Mouse (Mus musculus) kidney, adult 2 months (tissue): ENCODE data around the gene Zan. TPM values are rescaled to one million over a fixed set of nuclear protein-coding genes. Genes with fewer than 3 reads are reported as not detected.

ENCODE experiments used
- DNase-seq: peaks from one replicate; pipeline ENCODE4 v3.0.0; 2021
- H3K27ac ChIP-seq: fragments of 200-500 bp; 2 replicates; pipeline ENCODE4 v1.5.1; 2012; ENCODE audit warnings: low read depth, low read length, control low read depth, inconsistent platforms; ENCODE audit not compliant: insufficient read depth
- H3K27me3 ChIP-seq: fragments of 200-500 bp; replicated peaks from 2 replicates; pipeline ENCODE4 v1.6.1; 2012; ENCODE audit warnings: mild to moderate bottlenecking, moderate library complexity, low read length, inconsistent platforms; ENCODE audit not compliant: control insufficient read depth, insufficient read depth
- H3K36me3 ChIP-seq: fragments of 200-500 bp; 2 replicates; pipeline ENCODE4 v1.6.1; 2012; ENCODE audit warnings: mild to moderate bottlenecking, moderate library complexity, low read length, inconsistent platforms; ENCODE audit not compliant: control insufficient read depth, insufficient read depth
- H3K4me1 ChIP-seq: fragments of 200-500 bp; 2 replicates; pipeline ENCODE4 v1.6.1; 2011; ENCODE audit warnings: low read length; ENCODE audit not compliant: control insufficient read depth, insufficient read depth
- H3K4me3 ChIP-seq: fragments of 200-500 bp; 2 replicates; pipeline ENCODE4 v1.5.1; 2011; ENCODE audit warnings: mild to moderate bottlenecking, low read depth, low read length, control low read depth; ENCODE audit not compliant: insufficient read depth
- CTCF ChIP-seq: fragments of 200-500 bp; conservative IDR thresholded peaks from 2 replicates; pipeline ENCODE4 v1.5.1; 2011; ENCODE audit warnings: low read depth, mild to moderate bottlenecking, control low read depth, low read length, moderate library complexity, mixed read lengths; ENCODE audit not compliant: insufficient read depth, insufficient read length
- POLR2A ChIP-seq: fragments of 200-500 bp; IDR thresholded peaks from one replicate; pipeline ENCODE4 v1.6.1; 2011; ENCODE audit warnings: low read depth, low read length, control low read depth
- WGBS: fragments of 180-500 bp; shearing (Covaris S2); methylation state at CpG from one replicate; pipeline ENCODE4 v1.1.7; 2018; 5-methylcytosine and 5-hydroxymethylcytosine counted together
- polyA plus RNA-seq: library from polyadenylated mRNA; depleted of rRNA; stranded (reverse); fragments of >200 nt; gene quantifications from 2 replicates; pipeline ENCODE4 v1.2.3, GENCODE M21; 2012

Gene Zan
- polyA plus RNA-seq, 1 experiment: 0.16 TPM

DNA sequence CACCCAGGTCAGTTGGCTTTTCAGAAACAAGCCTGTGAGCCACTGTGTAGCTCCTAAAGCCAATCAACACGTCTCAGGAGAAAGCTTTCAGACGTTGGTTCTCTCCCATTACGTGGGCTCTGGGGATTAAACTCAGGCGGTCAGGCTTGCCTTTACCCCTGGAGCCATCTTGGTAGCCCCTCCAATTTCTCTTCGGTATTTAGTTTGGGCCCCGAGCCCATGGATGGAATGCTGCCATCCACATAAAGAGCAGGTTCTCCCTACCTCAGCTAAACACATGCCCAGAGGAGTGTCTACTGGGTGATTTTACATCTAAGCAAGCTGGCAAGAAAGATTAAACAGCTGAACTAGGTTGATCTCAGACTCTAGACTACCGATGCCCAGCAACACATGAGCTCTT lies 23.3 kb upstream of the Zan start:
- H3K27me3 ChIP-seq: no peaks in the 10 kb centered on the region
- 88% methylated on average over 7 of the region's 7 CpGs for WGBS

DNA sequence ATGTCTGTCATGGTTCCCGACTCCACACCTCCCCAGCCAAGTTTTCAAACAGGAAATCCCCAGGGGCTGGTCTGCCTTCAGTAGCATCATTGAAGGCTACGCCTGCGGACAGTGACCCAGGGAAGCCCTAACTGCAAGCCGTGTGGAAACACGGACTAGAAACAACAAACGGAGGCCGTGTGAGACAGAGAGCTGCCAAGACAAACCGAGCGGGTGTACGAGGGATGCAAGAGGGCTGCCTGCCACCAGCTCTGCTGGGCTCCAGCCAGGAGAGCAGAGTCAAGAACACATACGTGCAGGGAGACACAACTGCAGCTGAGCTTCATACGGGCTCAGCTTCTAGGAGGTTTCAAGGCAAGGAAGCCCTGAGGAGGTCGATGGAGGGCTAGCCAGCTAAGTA lies 17.0 kb upstream of the Zan start:
- H3K36me3 ChIP-seq: no peaks in the 10 kb centered on the region
- no peak for DNase-seq
- 40% methylated on average over 13 of the region's 13 CpGs for WGBS

More for the DNA sequence above, 23.3 kb upstream of the Zan start:
- DNase-seq: no peak
- no peak for TF ChIP-seq POLR2A
- no peak for TF ChIP-seq CTCF
- H3K4me1 ChIP-seq: no peaks in the 10 kb centered on the region
- no peak overlapping the region for H3K4me3 ChIP-seq
- H3K27ac ChIP-seq: no peak overlapping the region
- H3K36me3 ChIP-seq: no peaks in the 10 kb centered on the region

DNA sequence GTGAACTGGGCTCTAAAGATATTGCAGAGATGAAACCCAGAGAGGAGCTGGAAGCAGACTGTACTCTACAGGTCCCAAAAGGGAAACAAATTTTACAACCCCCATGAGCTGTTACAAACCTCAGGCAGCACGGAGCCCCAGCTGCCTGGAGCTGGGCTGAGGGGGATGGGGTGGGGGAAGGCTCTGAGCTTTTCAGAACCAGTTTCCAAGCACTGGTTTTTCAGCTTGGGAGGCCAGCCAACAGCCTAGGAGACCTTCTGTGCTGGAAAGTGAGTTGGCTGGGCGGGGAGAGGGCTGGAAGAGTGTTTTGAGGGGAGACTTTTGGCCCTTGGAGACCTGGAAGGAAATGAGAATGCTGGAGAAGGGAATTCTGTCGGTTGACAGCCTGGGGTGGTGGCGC lies 14.7 kb upstream of the Zan start:
- WGBS: 43% methylated on average over 4 of the region's 4 CpGs
- Histone ChIP-seq H3K27ac (no peak overlapping the region), H3K36me3 (no peaks in the 10 kb centered on the region), H3K4me3 (no peak overlapping the region), H3K4me1 (no peaks in the 10 kb centered on the region), H3K27me3 (no peaks in the 10 kb centered on the region)
- peak; percentile 67 for DNase-seq
- TF ChIP-seq POLR2A (no peak), CTCF (no peak)

More for the DNA sequence above, 17.0 kb upstream of the Zan start:
- Histone ChIP-seq H3K4me1 (no peaks in the 10 kb centered on the region), H3K27me3 (no peaks in the 10 kb centered on the region), H3K27ac (no peak overlapping the region), H3K4me3 (no peak overlapping the region)
- TF ChIP-seq POLR2A (no peak), CTCF (no peak)

DNA sequence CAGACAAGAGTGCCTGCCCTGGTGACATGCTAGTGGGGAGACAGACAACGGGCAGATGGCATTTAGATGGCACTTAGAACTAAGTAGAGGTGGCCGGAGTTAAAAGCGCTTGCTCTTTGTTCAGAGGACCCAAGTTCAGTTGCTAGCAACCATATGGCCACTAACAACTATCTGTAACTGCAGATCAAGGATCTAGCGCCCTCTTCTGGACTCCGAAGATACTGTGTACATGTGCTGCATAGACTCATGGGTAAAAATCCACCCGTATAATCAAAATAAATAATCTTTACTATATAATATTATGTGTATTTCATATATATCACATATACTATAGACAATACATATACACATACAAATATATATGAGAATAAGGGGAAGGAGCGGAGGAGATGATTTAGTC lies 10.8 kb upstream of the Zan start:
- no peaks in the 10 kb centered on the region for H3K4me1 ChIP-seq
- no peaks in the 10 kb centered on the region for H3K36me3 ChIP-seq
- no peaks in the 10 kb centered on the region for H3K27me3 ChIP-seq
- H3K4me3 ChIP-seq: no peak overlapping the region
- no peak for TF ChIP-seq CTCF
- TF ChIP-seq POLR2A: no peak
- DNase-seq: no peak
- no peak overlapping the region for H3K27ac ChIP-seq
- 87% methylated on average over 7 of the region's 7 CpGs for WGBS

DNA sequence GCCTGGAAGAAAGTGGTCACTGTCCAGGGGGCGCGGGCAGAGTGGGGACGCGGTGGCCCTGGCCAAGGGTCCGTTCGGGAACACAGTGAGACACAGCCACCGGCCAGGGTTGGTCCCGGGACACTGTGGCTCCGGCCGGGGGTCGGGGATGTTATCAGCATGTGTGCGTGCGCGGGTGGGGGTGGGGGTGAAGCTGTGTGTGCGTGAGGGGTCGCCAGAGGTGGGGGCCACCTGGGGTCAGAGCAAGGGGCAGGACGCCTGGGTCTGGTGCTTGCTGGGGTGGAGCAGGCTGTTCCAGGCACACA lies 8.9 kb upstream of the Zan start:
- no peak for TF ChIP-seq CTCF
- TF ChIP-seq POLR2A: no peak
- Histone ChIP-seq H3K36me3 (no peaks in the 10 kb centered on the region), H3K27ac (no peak overlapping the region), H3K4me3 (no peak overlapping the region), H3K4me1 (no peaks in the 10 kb centered on the region), H3K27me3 (no peaks in the 10 kb centered on the region)
- DNase-seq: no peak
- 6% methylated on average over 17 of the region's 17 CpGs for WGBS

DNA sequence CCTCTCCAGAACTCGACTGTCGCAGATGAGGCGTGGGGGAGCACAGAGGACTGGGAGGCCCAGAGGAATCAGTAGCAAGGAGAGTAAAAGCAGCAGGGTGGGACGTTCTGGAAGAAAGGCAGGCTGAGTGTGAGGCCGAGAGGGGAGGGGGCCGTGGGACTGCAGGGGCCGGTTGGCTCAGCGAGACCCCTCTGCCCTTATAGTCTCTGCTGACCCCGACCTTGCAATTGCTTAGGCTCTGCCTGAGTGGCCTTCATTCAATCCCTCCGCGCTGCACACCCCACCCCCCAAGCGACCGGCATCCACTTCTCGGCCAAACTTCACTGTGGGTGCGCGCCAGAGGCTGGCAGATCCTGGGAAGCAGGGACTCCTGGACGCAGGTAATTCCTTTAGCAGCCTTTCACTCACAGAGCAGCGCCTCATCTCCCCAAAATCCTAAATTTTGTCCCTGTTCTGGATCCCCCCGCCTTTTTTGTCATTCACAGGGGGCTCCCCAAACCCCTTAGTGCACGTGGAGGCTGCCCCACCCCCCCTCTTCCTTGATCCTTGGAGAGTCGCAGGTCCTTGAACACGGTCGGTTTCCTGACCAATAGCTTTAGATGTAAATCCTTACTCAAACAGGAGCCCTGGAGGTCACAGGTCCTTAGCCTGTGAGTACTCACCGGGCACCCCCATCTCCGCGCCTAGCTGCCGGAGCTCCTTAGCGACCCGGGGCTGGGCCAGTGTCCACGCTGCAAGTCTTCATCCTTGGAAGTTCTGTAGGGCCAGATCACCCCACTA lies 8.4 kb upstream of the Zan start:
- no peak for DNase-seq
- H3K27ac ChIP-seq: no peak overlapping the region
- TF ChIP-seq CTCF (no peak), POLR2A (no peak)
- H3K4me3 ChIP-seq: no peak overlapping the region
- H3K36me3 ChIP-seq: no peaks in the 10 kb centered on the region
- WGBS: 25% methylated on average over 30 of the region's 30 CpGs
- no peaks in the 10 kb centered on the region for H3K27me3 ChIP-seq
- H3K4me1 ChIP-seq: no peaks in the 10 kb centered on the region

DNA sequence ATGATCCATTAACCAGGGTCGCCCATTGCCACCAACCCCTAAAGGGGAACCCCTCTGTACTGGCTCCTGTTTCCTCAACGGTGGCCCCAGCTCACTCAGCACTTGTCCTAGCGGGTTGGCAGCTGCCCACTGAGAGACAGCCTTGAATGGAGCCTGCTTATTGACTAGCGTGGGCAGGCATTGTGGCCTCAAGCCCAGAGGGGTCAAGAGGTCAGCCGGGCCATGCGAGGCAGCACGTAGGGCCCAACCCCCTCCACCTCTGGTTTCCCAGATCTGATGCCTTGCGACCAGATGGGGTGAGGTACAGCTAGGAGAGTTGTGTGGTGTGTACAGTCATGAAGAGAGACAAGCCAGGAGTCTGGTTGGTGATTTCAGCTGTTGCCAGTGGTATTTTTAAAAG lies 5.0 kb upstream of the Zan start:
- no peak for DNase-seq
- no peak overlapping the region for H3K27ac ChIP-seq
- H3K4me1 ChIP-seq: no peaks in the 10 kb centered on the region
- TF ChIP-seq POLR2A: no peak
- no peak for TF ChIP-seq CTCF
- H3K4me3 ChIP-seq: no peak overlapping the region
- H3K27me3 ChIP-seq: no peaks in the 10 kb centered on the region
- 41% methylated on average over 8 of the region's 8 CpGs for WGBS
- H3K36me3 ChIP-seq: no peaks in the 10 kb centered on the region

DNA sequence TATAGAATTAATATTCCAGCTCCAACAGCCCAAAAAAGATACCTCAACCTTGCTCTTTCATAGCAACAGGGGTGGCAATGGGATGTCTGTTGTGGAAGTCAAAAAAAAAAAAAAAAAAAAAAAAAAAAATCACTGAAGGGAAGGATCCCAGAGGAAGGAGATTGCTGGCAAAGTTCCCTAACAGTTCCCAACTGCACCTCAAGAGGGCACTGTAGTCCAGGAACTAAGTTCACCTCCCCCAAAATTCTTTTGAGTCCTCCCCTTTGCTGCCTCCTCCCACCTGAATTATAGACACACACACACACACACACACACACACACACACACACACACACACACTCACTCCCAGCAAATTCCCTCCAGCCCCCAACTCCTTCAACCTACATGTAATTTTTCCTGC lies 4.3 kb upstream of the Zan start:
- TF ChIP-seq CTCF (peak; percentile 73), POLR2A (no peak)
- peak; percentile 83 for DNase-seq
- no peaks in the 10 kb centered on the region for H3K27me3 ChIP-seq
- no peak overlapping the region for H3K27ac ChIP-seq
- H3K36me3 ChIP-seq: no peaks in the 10 kb centered on the region
- no peaks in the 10 kb centered on the region for H3K4me1 ChIP-seq
- no peak overlapping the region for H3K4me3 ChIP-seq
